Mouse (Mus musculus) embryo, embryonic 10 days (tissue): Measurements from ENCODE around the gene Smg9.
"Not testable (repeated sequence)": the region's sequence is repeated elsewhere in the genome, so short reads cannot be mapped to it uniquely, and the experiment has no call there.

Experiments used
- DNase-seq: peaks from one replicate; pipeline ENCODE4 v3.0.0-alpha.2; 2015; ENCODE audit warnings: low spot score

Gene Smg9

DNA sequence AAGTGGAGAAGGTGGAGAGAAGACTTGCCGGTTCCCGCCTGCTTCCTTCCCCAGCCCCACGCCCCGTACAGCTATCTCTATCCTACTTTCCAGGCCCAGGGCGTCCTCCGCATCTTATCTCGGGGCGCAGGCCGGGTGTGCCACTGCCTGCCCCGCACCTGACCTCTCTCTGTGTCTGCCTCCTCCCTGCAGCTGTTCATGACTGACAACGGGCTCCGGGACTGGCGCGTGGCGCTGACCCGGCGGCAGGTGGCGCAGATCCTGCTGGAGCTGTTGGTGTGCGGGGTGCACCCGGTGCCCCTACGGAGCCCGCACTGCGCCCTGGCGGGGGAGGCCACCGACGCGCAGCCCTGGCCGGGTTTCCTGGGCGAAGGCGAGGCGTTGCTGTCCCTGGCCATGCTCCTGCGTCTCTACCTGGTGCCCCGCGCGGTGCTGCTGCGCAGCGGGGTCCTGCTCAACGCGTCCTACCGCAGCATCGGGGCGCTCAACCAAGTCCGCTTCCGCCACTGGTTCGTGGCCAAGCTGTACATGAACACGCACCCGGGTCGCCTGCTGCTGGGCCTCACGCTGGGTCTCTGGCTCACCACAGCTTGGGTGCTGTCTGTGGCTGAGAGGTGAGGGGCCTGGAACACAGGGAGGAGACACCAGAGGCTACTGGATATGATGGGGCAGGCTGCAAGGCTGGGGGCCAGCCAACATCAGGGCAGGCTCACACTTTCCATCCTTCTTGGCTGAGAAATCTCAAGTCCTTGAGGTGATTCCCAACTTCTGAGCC, 22.1 kb upstream of the Smg9 start:
- DNase-seq: peak; percentile 72

DNA sequence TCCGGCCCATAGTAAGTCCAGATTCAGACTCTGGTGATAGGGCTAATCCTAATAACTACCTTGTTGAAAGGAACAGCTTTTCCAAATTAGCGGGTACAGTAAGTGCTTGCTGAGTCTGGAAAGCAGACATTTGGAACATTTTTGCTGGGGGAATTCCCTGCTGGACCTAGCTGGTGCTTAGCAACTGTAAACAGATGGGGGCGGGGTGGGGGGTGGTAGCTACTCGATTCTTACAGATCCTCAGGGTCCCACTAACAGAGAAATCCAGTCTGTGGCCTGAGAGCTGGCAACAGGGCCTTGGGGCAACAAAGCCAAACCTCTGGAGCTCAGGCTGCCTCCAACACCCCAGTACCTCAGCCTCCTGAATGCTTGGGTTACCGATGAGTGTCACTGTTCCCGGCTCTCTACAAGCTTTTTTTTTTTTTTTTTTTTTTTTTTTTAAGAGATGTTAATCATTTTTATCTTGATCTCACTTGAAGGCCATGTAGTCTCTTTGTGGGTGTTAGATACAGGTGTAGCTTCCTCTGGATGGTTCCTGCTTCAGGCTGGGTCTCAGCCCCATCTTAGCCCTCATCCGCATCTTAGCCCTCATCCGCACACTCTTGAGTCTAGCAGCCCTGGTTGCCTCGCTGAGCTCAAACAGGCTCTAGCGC, 21.2 kb upstream of the Smg9 start:
- no peak for DNase-seq

DNA sequence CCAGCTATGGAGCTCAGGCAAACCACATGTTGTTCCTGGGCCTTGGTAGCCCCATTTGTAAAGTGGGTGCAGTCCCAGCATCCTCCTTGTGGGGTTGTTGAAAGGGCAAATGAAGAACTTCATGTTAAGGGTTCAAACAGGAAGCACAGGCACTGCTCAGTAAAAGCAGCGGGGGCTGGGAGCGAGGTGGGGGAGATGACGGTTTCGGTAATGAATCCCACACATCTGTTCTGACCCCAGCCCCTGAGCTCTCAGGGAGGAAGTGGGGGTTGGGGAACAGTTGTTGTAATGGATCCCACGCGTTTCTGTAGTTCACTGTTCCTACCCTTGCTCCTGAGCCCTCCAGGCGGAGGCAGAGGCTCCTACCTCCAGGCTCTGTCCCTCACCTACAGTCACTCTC, 19.5 kb upstream of the Smg9 start:
- no peak for DNase-seq

DNA sequence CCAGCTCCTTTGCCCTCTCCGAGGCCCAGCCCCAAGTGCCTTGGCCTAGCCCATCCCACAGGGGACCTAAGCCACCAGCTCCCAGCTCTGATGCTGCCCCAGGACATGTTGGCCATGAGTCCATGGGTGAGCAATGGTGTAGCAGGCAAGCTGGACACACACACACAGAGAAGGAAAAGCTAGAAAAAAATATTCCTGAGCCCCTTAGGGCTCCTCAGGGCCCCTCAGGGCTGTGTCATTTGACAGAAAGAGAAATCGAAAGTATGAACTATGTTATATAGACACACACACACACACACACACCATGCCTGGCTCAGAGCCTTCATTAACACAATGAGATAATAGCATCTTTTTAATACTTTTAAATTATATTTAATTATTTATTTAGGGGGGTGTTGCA, 19.0 kb upstream of the Smg9 start:
- DNase-seq: no peak

DNA sequence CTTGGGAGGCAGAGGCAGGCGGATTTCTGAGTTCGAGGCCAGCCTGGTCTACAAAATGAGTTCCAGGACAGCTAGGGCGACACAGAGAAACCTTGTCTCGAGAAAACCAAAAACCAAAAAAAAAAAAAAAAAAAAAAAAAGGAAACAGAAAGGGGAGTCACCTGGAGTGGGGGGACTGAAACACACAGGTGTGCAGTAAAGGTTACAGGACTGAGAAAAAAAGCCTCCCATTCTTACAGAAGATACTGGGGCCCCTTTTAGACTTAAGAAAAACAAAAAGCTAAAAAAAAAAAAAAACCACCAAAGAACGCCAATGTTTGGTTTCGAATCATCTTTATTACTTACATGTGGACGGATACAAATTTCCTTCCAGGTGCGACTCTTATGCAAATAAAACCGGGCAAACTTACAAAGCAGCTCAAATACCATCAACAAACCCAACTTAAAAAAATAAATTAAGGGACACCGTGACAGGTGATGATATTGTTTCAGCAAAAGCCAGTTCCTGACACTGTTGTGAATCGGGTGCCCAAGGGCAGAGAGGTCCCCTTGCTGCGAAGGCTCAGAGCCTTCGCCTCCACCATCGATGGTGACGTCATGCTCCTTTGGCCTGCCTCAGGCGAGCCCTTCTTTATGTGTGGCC, 16.6 kb upstream of the Smg9 start:
- no peak for DNase-seq

DNA sequence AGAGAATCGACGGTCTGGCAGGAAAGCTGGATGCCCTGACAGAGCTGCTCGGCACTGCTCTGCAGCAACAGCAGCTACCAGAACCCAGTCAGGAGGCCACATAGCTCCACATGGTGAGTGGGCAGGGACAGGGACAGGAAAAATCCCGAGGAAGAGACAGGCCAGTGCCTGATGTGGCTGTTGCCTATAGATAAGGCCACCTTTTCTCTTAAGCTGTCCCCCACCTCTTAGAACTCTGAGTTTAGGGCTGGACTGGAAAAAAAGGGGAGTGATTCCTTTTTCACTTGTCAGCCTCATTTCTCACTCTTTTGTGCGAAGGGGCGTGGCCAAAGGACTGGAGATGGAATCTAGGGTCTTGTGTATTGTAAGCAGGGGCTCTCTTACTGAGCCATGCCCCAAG, 15.3 kb upstream of the Smg9 start:
- DNase-seq: no peak

DNA sequence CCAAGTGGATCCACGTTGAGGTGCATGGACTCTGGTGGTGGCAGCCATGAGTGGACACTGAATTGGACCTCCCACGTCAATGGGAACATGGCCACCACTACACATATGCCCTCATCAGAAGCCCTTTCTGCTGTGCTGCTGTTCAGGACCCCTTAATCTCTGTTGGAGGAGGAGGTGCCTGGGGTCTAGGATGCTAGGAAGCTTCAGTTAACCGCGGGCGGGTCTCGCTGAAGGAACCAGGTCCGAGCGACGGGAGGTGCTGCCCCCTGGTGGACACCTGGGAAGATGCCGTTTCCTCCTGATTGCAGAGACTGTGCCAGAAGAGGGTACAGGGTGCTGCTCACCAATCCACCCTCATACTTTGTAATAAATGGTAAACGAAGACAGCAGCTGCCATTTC, 14.6 kb upstream of the Smg9 start:
- DNase-seq: peak; percentile 80

DNA sequence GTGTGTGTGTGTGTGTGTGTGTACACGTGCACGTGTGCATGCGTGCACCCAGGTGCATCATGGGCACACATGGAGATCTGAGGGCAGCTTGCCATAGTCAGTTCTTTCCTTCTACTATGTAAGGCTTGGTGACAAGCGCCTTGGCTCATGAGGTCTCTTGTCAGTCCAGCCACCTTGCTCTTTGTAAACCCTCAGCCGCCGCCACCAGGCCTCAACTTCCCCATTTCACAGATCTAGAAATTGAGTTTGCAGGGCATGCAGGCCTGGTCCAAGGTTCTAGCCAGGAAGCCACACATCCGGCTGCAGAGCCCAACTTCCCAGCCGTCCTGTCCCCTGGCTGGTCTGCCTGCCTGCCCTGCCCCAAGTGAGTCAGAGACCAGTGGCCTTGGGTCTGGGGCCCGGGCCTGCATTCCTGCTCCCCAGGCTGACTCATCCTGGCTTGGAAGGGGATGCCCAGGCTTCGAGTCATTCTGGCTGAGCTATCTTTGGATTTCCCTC, 12.3 kb upstream of the Smg9 start:
- DNase-seq: no peak

DNA sequence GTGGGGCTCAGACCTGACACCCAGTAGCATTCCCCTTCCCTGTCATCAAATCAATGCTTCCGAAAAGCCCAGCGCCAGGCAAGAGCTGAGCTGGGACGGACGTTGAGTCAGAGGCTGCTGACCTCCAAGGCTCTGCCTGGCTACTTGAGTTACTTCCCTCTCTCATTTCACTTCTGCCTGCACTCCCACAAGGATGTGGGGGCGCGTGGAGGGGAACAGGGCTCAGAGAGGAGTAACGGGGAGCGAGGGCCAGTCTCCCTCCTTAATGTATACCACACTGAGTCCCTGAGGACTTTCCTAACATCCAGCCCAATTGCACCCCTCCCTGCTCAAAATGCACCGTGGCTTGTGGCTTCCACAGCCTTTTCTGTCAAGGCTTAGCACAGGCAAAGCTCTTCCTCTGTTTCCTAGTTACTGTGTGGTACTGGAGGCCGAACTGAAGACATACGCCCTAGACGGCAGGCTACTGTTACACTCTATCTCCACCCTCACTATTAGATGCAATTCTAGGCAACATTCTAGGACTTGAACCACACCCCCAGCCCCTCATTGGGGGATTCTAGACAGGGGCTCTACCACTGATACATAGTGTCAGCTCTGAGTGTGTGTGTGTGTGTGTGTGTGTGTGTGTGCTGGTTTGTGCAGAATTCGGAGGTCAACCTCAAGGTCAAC, 9.8 kb upstream of the Smg9 start:
- no peak for DNase-seq

DNA sequence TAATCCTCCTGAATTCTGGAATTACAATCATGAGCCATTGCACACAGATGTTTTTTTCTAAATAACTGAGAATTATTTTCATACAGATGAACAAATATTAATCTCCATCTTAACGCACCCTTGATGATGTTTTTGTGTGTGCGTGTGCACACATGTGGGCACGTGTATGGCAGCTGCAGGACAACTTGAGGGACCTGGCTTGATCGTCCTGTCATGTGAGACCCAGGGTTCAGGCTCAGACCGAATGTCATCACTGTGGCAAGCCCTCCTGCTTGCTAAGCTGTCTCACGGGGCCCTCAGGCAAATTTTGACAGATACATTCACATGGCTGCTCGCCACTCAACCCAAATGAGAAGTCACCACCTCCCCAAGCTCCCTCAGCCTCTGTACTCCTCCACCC, 8.9 kb upstream of the Smg9 start:
- no peak for DNase-seq

DNA sequence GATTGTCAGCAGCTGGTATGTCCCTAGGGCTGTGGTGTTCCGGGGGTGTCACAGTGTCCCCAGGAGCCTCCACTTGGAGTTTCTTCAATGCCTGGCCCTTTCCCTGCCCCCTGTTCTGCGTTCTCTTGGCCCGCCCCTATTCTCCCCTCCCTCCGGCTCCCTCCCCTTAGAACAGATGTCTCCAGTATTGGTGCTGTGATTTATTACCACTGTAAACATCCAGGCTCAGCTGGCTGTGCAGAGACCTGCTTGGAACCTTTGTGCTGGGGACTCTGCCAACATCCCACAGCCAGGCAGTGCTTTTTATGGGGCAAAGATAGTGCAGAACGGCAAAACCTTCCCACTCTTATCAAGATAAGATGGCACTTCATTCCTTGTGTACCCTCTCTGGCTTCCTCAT, 8.3 kb upstream of the Smg9 start:
- DNase-seq: peak; percentile 65

DNA sequence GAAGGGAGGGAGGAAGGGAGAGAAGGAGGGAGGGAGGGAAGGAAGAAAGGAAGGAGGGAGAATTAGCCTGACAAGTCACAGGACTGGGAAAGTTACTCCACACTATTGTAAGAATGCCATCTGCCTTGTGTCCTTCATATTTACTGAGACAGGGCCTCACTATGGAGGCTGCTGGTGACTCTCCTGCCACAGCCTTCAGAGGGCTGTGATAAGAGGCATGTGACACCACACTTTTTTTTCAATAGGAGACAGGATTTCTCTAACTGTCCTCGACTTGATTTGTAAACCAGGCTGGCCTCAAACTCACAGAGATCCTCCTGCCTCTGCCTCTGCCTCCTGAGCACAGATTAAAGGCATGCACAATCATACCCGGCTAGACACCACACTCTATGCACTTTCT, 7.7 kb upstream of the Smg9 start:
- no peak for DNase-seq

DNA sequence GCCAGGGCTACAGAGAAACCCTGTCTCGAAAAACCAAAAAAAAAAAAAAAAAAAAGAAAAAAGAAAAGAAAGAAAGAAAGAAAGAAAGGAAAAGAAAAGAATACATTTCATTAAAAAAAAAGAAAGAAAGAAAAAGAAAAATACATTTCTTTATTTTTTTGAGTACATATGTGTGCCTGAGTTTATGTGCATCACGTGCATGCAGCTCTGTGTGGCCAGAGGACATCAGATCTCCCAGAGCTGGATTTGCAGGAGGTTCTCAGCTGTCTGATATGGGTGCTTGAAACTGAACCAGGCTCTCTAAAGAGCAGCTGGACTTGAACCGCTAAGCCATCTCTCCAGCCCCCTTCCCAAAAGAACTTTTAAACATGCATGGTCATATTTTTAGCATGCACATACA, 5.4 kb upstream of the Smg9 start:
- DNase-seq: no peak

DNA sequence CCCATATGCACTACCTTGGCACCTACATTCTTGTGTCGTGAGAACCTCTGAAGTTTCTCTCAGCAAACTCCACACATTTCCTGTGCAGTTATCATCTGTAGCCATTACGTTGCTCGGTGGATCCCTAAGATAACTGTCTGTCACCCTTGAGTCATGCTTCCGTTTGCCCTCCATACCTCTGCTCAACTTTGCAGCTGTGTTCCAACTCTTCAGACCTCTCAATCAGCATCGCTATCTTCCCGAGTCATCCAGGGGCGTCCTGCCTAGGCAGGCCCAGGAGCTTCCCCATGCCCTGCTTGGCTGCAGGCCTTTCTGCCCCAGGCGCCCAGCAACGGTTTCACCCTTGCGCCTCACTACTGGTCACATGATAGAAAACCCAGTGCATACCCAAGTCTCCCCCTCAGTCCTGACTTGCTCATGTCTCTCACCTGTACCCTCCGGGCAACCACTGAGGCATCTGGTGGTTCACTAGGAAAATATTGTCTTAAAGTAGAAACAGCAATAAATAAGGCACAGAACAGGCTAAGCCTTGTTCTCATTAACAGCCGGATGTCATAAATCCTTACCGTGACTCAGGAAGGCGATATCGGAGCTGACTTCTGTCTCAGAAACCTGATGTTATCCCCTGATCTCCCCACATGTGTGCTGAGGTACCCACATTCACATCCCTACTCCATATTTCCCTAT, 4.8 kb upstream of the Smg9 start:
- no peak for DNase-seq

DNA sequence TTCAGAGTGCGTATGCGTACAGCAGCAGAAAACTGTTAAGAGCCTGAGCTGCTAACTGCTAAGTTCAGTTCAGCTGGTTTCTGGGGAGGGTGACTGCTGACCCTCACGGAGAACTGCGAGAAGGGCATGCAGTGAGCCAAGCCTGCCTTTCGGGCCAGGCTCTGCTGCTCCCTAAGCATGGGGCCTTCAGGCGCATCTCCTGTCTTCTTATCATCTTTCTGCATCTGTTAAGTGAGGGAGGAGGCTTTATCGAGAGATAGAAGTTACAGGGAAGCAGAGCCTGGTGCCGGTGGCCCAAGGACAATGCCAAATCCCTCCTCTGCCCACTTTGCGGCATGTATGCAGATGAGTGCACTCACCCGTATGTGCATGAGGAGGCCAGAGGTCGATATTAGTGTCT, 2.6 kb upstream of the Smg9 start:
- DNase-seq: no peak

DNA sequence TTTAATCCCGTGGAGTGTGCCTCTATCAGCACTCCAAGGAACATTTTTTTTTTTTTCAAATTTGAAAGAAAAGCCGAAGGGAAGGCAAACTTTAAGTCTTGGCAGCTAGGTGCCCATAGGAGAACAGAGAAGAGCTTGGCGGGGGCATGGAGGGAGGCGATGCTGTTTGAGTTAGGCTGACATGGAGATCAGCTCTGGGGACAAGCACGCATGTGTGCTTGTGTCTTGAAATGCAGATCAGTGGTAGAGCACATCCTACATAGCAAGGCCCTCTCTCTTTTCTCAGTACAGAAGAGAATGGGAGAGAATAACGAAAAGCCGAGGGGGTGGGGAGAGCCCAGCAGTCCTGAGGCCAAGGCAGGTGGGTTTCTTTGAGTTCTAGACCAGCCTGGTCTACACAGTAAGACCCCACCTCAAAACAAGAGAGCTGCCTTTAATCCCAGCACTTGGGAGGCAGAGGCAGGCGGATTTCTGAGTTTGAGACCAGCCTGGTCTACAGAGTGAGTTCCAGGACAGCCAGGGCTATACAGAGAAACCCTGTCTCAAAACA, 980 bp upstream of the Smg9 start:
- no peak for DNase-seq

DNA sequence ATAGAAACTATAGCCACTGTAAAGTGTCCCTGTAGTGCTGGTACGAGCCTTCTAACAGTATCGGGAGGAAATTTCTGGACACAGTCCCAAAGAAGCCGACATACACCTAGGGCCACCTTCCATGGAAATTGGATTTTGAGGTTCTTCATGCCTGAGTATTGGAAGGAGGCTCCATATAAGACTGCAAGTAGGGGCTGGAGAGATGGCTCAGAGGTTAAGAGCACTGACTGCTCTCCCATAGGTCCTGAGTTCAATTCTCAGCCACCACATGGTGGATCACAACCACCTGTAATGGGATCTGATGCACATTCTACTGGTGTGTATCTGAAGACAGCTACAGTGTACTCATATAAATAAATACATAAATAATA, 648 bp downstream of the Smg9 start:
- DNase-seq: no peak

DNA sequence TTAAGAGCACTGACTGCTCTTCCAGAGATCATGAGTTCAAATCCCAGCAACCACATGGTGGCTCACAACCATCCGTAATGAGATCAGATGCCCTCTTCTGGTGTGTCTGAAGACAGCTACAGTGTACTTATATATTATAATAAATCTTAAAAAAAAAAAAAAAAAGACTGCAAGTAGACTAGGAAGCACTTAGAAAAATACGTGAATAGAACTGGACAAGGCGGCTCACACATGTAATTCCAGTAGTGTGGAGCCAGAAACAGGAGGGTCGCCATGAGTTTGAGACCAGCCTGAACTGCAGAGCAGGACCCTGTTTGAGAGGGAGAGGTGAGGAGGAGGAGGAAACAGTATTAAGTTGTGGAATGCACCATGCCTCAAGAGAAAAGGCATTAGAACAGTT, 1.1 kb downstream of the Smg9 start:
- not testable (repeated sequence) for DNase-seq

DNA sequence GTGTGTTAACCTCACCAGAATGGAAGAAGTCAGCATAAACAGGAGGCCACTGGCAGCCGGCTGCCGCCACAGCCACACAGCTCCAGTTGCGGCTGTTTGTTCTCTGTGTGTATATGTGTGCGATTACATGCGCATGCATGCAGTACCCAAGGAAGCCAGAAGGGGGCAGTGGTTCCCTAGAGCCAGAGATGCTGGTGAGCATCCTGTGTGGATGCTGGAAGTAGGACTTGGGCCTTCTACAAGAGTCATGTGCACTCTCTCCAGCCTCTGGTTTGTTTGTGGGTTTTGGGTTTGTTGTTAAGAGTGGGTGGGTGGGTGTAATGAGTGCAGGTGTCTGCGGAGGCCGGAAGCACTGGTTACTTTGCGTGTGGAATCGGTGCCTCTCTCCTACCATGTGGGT, 3.4 kb downstream of the Smg9 start:
- DNase-seq: no peak

DNA sequence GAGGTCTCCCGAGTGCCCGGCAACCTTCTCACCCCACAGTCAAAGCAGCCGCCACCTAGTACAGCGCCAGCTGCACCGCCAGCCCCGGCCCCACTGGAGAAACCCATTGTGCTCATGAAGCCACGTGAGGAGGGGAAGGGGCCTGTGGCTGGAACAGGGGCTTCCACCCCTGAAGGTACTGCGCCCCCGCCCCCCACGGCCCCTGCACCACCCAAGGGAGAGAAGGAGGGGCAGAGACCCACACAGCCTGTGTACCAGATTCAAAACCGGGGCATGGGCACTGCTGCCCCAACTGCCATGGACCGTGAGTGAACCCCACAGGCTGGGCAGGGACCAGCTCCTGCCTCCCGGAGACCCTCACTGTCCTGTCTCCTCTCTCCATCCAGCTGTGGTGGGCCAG, 6.2 kb downstream of the Smg9 start:
- DNase-seq: no peak

DNA sequence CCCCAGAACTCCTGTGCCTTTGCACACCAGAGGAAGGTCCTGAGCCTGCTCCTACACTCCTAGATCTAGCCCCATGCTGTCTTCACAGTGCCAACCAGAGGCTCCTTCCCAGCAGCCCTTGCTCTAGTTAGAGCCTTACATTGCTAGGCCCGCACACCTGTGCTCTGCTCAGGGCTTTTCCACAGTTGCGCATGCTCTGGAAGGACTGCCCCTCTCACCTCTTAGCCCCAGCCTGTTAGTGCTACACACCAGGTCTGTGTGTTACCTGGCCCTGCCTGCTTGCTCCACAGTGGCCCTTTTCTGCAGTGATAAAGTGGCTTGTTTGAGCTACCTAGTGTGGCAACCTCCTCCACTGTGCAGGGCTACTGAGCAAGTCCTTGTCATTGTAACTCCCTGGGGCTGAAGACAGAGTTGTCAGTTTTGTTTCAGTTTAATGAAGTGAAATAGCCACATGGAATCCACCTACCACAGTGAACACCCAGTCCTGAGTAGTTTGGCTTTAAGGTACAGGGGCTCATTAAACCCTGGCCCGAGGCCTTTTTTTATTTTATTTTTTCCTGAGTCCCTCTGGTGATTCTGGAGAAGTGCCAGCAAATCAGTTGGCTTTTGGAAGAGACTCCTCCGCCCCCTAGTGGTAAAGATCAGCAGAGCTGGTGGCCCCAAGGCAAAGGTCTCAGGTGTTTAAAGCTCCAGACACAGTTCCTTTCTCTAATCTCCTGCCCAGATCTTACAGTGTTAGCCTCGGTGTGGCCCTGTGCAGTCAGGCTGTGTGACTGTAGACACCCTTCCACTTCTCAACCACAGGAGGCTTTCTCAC, 7.3 kb downstream of the Smg9 start:
- peak; percentile 67 for DNase-seq
